Mouse (Mus musculus) retina, postnatal 1 day (tissue): ENCODE data around the gene Gas2l2.

ENCODE experiments used
- DNase-seq: peaks from one replicate; pipeline ENCODE4 v3.0.0-alpha.2; 2012

Gas2l2 gene

GRCm38 (mm10) chr11:83429355-83429754 is at the start of gene Gas2l2:
TSS of gene Gas2l2 (minus strand) at chr11:83429455.
- DNase-seq, result no peak

DNA sequence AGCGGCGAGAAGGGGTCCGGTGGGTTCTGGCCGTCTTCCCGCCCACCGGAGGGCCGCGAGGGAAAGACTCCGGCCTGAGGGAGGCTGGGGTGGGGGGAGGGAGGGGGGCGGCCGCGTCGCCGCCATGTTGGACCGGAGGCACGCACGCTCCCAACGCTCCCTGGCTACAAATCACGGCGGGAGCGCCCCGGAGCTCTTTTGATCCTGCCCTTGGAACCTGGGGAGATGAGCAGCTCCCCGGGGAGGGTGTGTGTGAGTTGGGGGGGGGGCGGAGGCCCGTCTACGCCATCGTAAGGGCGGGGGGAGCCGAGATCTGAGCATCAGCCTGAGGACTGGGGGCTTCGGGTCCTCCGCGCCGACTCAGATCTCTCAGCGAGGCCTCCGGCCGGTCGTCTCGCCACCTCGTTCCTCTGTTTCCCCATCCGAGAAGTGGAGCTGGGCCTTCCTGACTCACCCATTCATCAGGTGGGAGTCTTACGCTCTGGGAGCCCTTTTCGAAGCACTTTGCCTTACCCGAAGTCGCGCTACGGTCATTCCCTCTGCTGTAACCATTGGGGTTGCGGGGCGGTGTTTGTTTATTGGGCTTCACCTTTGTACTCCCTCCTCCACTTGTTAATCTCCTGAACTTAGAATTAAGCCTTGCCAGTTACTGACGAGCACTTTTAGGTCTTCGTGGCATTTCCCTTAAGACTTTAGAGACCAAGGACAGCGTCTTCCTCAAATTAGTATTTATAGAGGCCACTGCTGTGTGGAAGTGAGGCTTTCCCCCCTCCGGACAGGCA is 44.2 kb upstream of the Gas2l2 start:
- no peak for DNase-seq

DNA sequence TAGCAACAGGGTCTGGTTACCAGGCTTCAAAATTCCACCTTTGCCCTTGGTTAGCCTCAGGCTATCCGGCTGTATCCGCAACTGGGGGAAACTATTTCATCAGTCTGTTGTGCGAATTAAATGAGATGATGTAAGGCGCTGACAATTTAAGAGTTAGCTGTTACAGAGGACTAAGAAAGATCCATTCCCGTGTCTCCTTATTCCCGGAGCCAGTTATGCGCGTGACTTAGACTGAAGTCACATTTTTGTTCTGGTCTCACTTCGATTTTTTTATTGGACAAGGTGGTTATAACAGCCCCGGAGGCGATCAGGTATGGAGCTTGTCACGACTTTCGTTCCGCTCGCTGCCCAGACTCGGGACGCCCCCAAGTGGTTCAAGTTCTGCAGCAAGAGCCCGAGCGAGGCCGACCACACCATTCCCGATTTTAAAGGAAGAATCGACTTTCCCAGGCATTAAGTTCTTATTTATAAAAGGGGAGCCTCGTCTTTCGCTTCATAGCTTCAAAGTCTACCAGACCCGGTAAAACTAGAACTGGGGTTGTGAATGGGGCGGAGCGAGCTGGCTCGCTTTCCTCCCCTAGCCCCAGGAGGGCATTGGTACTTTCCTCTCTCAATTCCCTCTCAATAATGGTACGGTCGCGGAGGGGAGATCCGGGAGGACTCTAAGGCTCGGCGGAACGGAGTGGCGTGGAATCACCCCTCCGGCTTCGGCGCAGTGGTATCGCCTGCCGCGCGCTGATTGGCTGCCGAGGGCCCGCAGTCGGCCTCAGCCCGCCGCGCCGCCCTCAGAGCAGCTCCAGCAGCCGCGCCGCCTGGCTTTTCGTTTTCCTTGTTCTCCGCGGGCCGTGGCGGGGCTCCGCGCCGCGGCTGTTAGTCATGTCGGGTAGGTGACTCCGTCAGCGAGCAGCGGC is 43.3 kb upstream of the Gas2l2 start, which contains the start of gene Taf15:
TSS of gene Taf15 (plus strand) at position 763 of the 911 bp plus-strand sequence.
- DNase-seq, result peak; percentile 100

DNA sequence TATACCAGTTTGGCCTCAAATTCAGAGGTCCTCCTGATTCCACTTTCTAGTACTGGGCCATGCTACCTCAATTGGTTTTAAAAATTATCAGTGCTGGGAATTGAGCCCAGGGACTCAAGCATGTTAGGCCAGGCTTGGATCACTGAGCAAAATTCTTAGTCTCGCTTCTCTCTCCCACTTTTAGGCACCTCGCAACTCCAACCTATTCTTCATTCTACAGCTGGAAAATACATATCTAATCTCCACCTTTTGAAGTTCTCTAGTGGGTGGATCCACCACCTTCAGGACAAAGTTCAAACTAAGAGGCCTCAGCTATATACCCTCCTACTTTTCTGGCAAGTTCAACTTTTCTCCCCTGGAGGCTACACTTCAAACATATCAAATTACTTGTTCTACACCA is 42.5 kb upstream of the Gas2l2 start:
- no peak for DNase-seq

DNA sequence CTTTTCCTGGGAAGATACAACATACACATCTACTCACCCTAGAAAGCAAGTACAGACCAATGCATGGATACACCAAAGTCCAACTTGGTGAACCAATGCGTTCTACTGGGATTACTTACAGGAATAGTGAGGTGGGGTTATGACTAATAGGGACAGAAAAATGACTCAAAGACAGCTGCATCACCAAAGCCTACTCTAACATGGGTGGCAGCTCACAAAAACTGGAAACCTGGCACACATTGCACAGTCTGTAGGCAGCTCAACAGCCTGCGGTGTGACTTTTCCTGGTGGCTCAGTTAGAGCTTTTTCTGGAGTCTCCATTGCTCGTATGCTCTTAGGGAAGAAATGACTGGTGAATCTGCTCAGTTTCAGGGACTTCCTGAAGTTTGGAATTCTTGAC is 39.5 kb upstream of the Gas2l2 start:
- DNase-seq, result no peak

DNA sequence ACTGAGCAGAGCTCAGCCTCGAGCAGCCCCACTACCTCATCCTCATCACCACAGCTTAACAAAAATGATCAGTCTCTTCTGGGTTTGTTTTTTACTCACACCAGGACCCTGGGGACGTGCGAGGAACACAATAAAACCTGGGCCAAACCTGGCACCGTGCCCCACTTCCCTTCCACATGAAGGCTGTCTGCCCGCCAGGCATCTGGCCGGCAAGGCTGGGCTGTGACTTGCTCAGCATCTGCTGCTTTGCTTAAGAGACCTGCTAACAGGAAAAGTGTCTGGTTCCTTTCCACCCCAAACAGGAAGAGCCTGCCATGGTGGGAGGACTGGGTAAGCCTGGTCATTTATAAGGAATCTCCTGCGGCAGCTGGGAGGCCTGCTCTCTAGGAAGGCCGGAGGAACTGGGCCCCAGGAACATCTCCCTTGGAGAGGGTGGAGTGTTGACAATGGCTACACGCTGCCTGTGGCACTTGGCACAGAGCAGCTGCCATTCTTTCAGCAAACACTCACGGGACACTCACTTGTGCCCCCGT is 37.9 kb upstream of the Gas2l2 start:
- no peak for DNase-seq

DNA sequence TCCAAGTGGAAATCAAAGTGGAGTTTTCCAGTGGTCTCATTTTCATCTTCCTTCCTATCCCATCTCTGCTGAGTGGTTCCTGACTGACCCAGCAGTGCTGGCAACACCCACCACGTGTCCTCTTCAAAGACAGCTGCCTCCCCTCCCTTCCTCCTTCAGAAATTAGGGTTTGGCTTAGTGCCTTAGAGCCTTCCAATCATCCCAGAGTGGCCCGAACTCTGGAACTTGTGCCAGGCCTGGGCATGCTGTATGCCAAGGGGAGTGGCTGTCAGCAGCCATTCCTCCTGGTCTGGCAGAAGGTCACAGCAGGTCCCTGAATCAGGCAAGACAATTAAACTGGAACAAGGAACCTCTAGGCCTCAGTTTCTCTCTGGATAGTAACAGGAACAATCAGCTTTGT is 36.7 kb upstream of the Gas2l2 start:
- no peak for DNase-seq

DNA sequence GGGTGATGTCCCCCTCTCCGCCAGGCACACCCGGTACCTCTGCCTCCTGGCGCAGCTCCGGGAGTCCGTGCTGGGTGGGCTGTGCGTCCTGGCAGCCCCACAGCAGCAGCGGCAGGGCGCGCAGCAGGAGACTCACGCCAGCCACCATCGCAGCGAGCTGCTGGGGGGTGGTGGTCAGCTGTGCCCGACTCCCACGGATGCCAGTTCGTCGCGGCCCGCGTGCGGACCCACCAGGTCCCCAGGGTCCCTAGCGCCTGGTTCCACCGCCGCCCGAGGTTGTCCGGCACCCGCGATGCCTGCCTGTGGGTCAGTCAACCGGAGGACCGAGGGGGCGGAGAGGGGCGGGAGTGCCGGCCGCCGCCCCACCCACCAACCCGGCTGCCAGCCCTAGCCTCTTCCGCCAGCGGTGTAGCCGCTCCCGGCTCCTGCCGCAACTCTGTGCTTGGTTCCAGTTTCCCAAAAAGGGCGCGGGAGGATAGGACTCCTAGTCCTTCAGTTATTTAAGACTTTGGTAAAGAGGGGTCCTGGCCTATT is 33.5 kb upstream of the Gas2l2 start, which contains the start of gene Mmp28:
TSS of gene Mmp28 (minus strand) at position 361 of the 534 bp plus-strand sequence.
- peak; percentile 68 for DNase-seq

GRCm38 (mm10) chr11:83461462-83462027 is 32.3 kb upstream of the Gas2l2 start:
- no peak for DNase-seq

DNA sequence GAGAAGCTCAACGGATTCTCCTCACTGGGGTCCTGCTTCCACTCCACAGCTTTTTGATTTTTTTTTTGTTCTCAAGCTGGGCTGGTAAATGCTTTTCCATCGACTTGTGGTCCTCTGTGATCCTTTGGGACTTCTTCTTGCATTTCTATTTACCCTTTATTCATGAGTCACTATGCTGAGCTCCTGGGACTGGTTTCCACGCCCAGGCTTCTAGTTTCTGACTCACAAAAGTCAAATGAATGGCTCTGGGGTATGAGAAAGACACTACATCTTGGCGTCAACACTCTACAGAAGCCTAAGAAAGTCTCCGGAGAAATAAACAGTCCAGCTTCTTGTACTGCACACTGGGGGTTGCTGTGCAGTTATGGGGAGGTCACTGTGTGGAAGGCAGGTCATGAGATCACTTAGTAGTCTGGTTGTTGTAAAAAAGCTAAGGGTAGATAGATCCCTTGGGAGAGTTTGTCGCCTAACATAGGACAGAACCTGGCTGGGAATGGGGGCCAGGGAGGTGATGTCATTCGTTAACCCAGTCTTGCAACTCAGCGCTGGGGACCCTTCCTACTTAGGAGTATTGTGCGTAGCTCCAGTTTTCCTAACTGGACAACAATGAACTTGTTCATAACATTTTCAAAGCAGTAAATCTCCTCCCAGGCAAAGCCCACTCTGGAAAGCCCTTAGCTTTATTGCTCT is 28.8 kb upstream of the Gas2l2 start:
- DNase-seq, result peak; percentile 58

- peak; percentile 45 for DNase-seq
Observed at GRCm38 (mm10) chr11:83457257-83457656, 28.0 kb upstream of the Gas2l2 start.

GRCm38 (mm10) chr11:83455608-83456007 is 26.4 kb upstream of the Gas2l2 start:
- DNase-seq, result no peak

GRCm38 (mm10) chr11:83454548-83454947 is 25.3 kb upstream of the Gas2l2 start:
- no peak for DNase-seq

DNA sequence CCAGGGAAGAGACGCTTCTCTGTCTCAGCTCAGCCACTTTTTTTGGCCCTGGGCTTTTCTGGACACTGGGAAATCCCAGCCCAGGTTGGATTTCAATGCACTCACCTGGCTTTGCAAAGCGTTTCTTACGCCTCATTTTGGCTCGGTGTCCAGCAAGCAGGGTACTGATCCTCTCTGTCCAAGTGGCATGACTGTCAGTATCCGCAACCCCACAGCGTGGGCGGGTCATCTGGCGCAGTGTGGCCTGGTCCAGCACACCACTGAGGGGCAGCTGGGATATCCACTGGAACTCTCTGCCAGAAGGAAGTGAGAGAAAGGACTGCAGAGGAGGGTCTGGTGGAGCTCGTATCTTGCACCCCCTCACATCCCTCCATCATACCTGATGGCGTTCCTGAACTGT is 22.0 kb upstream of the Gas2l2 start:
- DNase-seq, result no peak

DNA sequence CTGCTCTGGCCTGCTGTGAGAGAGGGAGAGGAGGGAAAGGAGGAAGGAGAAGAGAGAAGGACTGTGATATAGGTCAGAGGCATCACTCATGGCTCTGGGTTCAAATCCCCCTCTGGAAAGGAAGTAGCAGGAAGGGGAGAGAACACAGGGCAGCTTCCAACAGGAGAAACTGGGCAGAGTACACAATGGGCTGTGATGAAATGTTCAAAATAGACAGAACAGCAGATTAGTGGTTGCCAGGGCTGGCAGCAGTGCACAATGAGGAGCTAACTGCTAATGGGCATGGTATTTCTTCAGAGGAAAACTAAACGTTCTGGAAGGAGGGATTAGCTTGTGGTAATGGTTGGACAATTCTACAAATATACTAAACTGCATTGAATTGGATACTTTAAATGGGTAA is 21.3 kb upstream of the Gas2l2 start:
- no peak for DNase-seq

DNA sequence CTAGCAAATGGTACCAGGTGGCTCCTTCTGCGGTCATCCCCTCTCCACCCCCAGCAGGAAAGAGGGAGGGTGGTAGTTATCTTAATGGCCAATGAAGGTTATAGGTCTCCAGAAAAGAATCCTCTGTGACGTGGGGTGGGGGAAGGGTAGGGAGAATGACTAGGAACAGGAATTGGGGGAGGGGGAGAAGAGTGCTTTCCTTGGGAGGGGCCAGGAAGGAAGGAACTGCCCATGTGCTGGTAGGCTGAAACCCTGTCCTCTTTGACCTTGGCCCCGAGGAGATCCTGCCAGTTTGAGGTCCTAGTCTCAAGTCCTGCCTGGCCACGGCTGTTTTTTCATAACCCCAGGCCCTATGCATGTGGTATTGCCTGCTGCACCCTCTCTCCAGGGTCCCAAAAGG is 20.0 kb upstream of the Gas2l2 start:
- no peak for DNase-seq

GRCm38 (mm10) chr11:83448927-83449236 is 19.6 kb upstream of the Gas2l2 start:
- DNase-seq, result peak; percentile 37

- peak; percentile 37 for DNase-seq
Observed at GRCm38 (mm10) chr11:83448021-83448926, 19.0 kb upstream of the Gas2l2 start.

DNA sequence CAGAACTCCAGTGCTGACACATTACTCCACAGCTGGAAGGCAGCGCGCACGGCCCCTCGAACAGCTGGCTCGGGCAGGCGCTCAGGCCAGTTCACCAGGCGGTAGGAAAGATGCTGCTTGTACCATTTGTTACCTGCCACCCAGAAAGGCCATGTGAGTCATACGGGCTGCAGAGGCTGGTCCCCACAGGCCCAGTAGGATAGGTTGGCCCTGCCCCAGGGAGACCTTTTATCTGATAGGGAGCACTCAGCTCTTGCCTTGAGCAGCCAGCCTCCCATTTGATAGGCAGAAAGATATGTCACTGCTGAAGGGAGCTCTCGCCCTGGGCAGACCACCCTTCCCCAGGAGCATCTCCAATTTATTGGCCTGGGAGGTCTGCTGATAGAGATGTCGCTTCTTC is 18.4 kb upstream of the Gas2l2 start:
- no peak for DNase-seq

GRCm38 (mm10) chr11:83445001-83445400 is 15.7 kb upstream of the Gas2l2 start:
- DNase-seq, result no peak

GRCm38 (mm10) chr11:83443824-83444223 is 14.6 kb upstream of the Gas2l2 start:
- no peak for DNase-seq
